Mouse (Mus musculus) cerebellum, adult 2 months (tissue): Measurements from ENCODE around the gene Trappc10.

ENCODE experiments used
- CTCF ChIP-seq: fragments of 200-500 bp; IDR thresholded peaks from 2 replicates; pipeline ENCODE4 v1.5.1; 2011; ENCODE audit warnings: low read depth, mild to moderate bottlenecking, control low read depth, low read length, moderate library complexity, borderline replicate concordance; ENCODE audit not compliant: insufficient read depth
- POLR2A ChIP-seq: fragments of 200-500 bp; IDR thresholded peaks from 2 replicates; pipeline ENCODE4 v1.6.1; 2011; ENCODE audit warnings: low read length, control low read depth, borderline replicate concordance; ENCODE audit not compliant: insufficient read depth

DNA sequence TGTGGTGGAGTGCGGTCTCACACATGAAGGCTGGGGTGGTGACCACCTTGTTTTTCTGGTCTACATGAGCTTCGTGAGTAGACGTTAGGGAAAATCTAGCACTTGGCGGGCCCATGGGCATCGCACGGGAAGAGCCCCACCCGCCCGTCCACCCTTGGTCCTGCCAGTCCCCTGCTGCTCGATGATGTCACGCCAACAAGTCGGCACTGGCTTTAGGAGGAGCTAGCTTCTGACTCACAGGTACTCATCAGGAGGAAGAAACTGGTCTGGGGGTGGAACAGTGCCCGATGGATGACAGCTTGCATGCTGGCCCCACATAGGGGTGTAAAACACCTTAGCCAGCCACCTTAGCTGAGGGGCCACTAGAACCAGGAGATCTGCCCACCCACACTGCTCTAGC, 81.8 kb downstream of the Trappc10 start:
- TF ChIP-seq CTCF (no peak), POLR2A (no peak)
